Mouse (Mus musculus) ES-E14 (cell line): Measurements from ENCODE around the gene Prr23a2.

Source experiments
- CHD2 ChIP-seq: IDR thresholded peaks from 2 replicates; pipeline ENCODE4 v1.6.1; 2014; ENCODE audit warnings: mild to moderate bottlenecking, low read depth, low read length, inconsistent platforms
- HCFC1 ChIP-seq: IDR thresholded peaks from 2 replicates; pipeline ENCODE4 v1.6.1; 2012; ENCODE audit warnings: low read length, inconsistent platforms, borderline replicate concordance; ENCODE audit not compliant: insufficient read depth
- MAFK ChIP-seq: IDR thresholded peaks from 2 replicates; pipeline ENCODE4 v1.6.1; 2014; ENCODE audit warnings: mild to moderate bottlenecking, low read depth, low read length, inconsistent platforms; ENCODE audit not compliant: insufficient read depth

DNA sequence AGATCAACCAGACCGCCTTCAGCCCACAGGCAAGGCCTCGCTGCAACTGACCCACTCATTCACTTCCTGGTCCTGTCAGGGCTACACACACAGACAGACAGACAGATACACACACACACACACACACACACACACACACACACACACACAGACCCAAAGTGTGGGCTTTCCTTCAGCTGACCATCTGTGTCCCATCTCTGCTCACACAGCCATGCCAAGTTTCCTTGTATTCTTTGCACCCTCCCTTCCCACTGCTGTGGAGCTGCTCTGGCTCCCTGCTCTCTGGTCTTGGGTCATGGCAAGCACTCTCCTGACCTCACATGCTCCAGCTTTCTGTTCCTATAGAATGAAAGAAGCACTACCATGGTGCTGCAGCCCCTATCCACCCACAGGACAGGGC, 36.8 kb upstream of the Prr23a2 start:
- TF ChIP-seq MAFK (no peak), HCFC1 (no peak), CHD2 (no peak)
